In the genomic region with DNA sequence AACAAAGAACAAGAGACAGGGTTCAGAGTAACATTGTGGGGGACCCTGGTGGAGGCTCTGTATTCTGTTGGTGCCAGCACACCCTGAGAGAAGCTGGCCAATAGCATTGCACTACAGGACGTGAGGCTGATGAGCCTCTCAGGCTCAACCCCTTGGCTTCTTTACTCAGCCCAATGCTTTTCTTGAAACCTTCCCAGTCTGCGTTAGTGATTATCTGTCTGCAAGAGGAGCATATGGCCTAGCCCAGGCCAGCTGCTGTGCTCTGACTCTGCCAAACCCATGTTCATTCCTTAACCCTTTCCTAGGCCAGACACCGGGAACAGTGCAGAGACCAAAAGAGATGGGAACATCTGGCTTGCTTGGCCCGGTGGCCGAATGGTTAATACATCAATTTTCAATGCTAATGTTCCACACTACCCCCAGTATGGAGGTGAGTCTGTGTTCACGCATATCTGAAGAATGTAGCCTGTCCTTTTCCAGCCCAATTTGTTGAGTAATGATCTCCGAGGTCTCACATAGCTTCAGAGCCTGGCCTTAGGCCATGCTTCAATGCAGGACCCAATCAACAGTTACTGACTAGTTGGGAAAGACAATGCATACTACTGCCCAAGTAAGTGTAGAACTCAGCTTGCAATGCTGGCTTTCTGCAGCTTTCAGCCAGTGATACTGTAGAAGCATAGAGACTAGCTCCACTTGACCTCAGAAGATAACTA, we compare ENCODE assay signal across 8 mouse cellular contexts.
A peak's percentile ranks its signal among the peaks of the same experiment; 100 is the strongest.
DNase-seq lines count a peak whose midpoint lies in the region; ATAC-seq and TF ChIP-seq lines count a peak whose summit lies in the region.

No protein-coding gene starts in this region.

- no peak for TF ChIP-seq POLR2A in cerebellum, adult 2 months (IDR thresholded peaks at IDR 0.05; ENCODE audit: borderline replicate concordance, insufficient read depth, low read length)

- H3K9me3 ChIP-seq in hindbrain, embryonic 14.5 days (ENCODE audit: control insufficient read depth, low read length), result no peaks in the 10 kb centered on the region

- ATAC-seq in hindbrain, embryonic 14.5 days (ENCODE audit: low FRiP score), result peak; percentile 91

- H3K4me1 ChIP-seq in cerebellum, adult 2 months (ENCODE audit: control insufficient read depth, insufficient read depth, low read length), result peaks cover 7% of the 10 kb centered on the region; the same call in 1 of the 2 replicates
- H3K4me1 ChIP-seq in hindbrain, embryonic 14.5 days (replicated peaks; ENCODE audit: control insufficient read depth, insufficient read depth, low read length), result no peaks in the 10 kb centered on the region

- no peak overlapping the region for H3K4me3 ChIP-seq in cerebellum, adult 2 months (replicated peaks; ENCODE audit: insufficient read depth, low read depth, low read length)
- no peak overlapping the region for H3K4me3 ChIP-seq in hindbrain, embryonic 14.5 days (replicated peaks; ENCODE audit: low read length)

- no peak for TF ChIP-seq CTCF in cerebellum, adult 2 months (IDR thresholded peaks at IDR 0.05; ENCODE audit: borderline replicate concordance, insufficient read depth, low read depth, low read length)

- H3K9ac ChIP-seq in hindbrain, embryonic 14.5 days, result no peak overlapping the region

- no peaks in the 10 kb centered on the region for H3K27me3 ChIP-seq in cerebellum, adult 2 months (ENCODE audit: control insufficient read depth, insufficient read depth, low read length)
- H3K27me3 ChIP-seq in hindbrain, embryonic 14.5 days (ENCODE audit: control insufficient read depth, insufficient read depth, low read length), result no peaks in the 10 kb centered on the region

- DNase-seq in cerebellum, adult 2 months, result peak; percentile 14 to 37
- DNase-seq in cerebellum, adult 18-20 months, result no peak
- peak; percentile 46 for DNase-seq in kidney, postnatal 10 days
- DNase-seq in kidney, adult 8-10 months, result no peak
- DNase-seq in hindbrain, embryonic 14.5 days (ENCODE audit: low spot score), result peak; percentile 64
- DNase-seq in neural tube, embryonic 10.5 days (ENCODE audit: extremely low spot score, low spot score), result peak; percentile 21
- no peak for DNase-seq in adrenal gland, postnatal 4 days (ENCODE audit: low spot score in 2 of 2)
- no peak for DNase-seq in gastrocnemius, adult 18-20 months (ENCODE audit: low spot score)

- H3K4me2 ChIP-seq in hindbrain, embryonic 14.5 days (replicated peaks), result no peak overlapping the region

- H3K36me3 ChIP-seq in hindbrain, embryonic 14.5 days (replicated peaks; ENCODE audit: control insufficient read depth, insufficient read depth), result no peaks in the 10 kb centered on the region

- WGBS in cerebellum, adult 2 months, result 19% methylated on average over 7 of the region's 7 CpGs
- 52% methylated on average over 7 of the region's 7 CpGs for WGBS in hindbrain, embryonic 14.5 days

- H3K27ac ChIP-seq in cerebellum, adult 2 months (ENCODE audit: insufficient read depth, low read length), result no peak overlapping the region
- H3K27ac ChIP-seq in hindbrain, embryonic 14.5 days, result no peak overlapping the region

Comparison
In these comparisons a context has a peak if more than half of its experiments do, and no peak if none do; other contexts are left out.
1. DNase-seq: peak in cerebellum, adult 2 months (2 of 2), kidney, postnatal 10 days (single experiment), hindbrain, embryonic 14.5 days (single experiment) and neural tube, embryonic 10.5 days (single experiment); none in cerebellum, adult 18-20 months (0 of 2), kidney, adult 8-10 months (0 of 2), adrenal gland, postnatal 4 days (0 of 2) and gastrocnemius, adult 18-20 months (single experiment).